Mouse (Mus musculus) thymus, postnatal 14 days (tissue): ENCODE measurements around the gene Fgd6.

ENCODE experiments used
- DNase-seq: peaks from one replicate; pipeline ENCODE4 v3.0.0; 2021

The Fgd6 gene

GRCm38 (mm10) chr10:94047024-94047423, 11.2 kb downstream of the Fgd6 start:
- DNase-seq = no peak

GRCm38 (mm10) chr10:94047845-94048559, 12.2 kb downstream of the Fgd6 start:
- DNase-seq = no peak

GRCm38 (mm10) chr10:94049121-94049520, 13.3 kb downstream of the Fgd6 start:
- DNase-seq = no peak

DNA sequence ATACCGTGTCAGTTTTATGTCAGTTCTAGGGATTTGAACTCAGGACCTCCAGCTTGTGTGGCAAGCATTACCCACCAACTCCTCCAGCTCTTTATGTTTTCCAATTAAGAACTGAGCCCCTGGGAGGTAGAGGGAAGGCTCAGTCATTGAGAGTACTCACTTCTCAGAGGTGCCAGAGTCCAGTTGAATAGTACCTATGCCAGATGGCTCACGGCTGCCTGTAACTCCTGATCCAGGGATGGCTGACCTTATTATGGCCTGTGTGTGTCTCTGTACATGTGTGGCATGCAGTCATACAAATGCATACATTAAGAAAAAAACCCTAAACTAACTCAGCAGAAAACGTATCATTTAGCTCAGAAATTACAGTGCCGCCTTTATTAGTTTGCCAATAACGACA, 14.9 kb downstream of the Fgd6 start:
- no peak for DNase-seq

DNA sequence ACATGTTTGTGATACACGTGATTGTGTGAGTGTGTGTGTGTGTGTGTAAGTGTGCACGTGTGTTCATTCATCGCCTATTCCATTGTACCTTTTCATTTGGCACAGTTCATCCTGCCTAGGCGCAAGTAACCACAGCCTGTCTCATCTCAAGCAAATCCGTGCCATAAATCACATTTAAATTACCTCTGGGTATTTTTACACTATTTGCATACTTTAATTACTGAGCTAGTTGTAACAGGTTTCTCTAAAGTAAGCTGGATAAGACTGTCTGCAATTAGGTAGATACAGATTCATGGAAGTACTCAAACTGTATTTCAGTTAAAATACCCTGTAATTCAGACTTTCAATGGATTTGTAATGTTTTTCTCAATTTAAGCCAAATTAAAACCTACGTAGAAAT, 20.7 kb downstream of the Fgd6 start:
- no peak for DNase-seq

DNA sequence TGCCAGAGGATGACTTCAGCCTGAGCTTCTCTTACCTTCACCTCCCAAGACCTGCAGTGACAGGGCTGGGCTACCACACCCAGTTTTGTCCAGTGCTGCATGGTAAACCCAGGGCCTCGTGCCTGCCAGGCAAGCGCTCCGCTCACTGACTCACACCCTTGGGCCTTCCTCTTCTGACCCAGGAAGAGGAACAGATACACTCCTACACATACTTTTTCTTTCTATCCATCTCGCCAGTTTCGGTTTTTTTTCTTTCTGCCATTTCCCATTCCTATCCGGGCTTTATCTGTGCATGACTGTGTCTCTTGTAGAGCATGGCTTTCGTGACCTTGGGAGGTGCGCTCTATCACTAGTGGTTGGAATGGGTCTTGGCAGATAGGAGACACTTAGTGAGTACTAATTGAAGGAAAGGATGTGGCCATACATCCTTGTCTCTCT, 23.8 kb downstream of the Fgd6 start:
- DNase-seq = no peak

- DNase-seq = no peak
These were observed 24.4 kb downstream of the Fgd6 start for GRCm38 (mm10) chr10:94060190-94060589.

DNA sequence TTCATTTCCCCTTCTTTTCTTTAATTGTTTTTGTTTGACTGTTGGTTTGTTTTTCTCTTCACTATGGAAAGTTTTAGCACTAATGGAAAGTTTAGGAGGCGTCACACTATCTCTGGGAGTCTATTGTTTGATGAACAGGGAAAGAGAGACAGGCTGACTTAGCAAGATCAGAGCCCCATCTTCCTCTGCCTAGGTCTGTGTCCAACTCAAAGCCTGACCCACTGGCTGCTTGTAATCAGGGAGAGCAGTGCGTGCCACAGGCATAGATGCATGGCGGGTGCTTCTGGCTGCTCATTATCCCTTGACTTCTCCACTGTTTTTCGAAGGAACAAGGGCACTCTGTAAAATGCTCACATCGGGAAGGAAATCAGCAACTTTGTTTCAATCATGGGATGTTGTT, 26.6 kb downstream of the Fgd6 start:
- DNase-seq = no peak

DNA sequence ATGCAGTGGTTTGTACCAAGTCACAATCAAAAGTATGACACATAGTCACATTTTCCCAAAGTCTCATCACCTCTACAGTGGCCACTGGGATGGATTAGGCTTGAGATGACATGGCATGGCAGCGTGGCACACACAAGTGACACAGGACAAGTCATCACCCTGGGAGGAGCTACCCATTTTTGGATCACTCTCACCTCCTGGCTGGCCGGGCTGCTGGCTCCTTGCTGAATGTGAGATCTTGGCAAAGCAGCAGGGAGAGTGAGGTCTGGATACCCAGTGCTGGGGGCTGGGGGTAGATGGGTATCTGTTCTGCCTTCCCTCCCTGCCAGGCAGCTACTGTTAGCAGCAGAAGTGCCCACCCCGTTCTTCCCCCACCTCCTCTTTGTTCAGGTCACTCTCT, 31.1 kb downstream of the Fgd6 start:
- DNase-seq = no peak

- no peak for DNase-seq
These were observed 32.9 kb downstream of the Fgd6 start for GRCm38 (mm10) chr10:94068701-94069100.

GRCm38 (mm10) chr10:94071641-94072040, 35.8 kb downstream of the Fgd6 start:
- DNase-seq = no peak

DNA sequence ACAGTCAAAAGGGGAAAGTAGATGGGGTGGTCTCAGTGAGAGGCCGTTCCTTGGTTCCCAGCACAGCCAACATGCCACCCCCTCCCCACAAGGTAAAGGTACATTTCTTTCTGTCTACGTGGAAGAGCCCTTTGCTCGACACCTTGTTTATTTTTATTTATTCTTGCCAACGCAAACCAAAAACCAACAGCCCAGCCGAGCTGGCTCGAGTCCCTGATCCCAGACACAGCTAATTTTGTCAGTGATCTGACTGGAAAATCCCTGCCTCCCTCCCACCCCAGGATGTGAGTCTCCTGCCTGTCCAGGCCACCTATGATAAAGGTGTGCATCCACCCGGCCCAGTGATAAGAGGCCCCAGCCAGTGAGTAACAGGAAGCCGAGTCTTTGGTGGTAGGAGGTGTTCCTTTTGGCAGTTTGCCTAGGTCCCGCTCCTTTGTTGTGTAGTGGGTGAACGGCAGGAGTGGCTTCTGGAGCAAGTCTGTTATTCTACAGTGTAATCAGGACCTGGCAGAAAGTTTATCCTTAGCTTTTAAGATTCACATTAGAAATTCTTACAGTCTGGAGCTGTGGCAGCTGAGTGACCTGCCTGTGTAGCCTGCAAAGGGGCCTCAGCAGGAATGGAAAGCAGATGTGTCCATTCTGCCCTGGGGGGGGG, 36.6 kb downstream of the Fgd6 start:
- DNase-seq = peak; percentile 7

DNA sequence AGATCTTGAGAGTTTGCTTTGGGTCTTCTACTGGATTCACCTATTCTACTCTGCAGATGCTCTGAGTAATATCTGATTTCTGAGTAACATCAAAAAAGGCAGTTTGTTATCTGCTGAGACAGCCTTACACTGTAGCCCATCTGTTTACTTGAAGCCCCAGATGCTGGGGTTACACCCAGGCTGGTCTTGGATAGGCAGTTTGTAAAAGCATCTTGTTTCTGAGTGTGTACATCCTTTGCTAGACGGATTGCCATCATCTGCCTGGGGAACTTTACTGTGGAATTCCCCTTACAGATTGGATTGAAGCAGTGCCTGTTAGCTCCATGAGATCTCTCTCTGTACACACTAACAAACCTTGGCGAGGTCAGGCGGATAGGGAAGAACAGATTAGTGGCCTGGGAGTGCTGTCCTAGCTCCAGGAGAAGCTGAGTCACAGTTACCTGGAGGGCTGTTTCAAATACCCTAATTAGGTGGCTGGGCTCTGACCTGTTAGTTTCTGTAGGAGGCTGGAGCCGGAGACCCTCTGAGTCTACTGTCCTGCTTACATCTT, 37.2 kb downstream of the Fgd6 start:
- DNase-seq = no peak

- no peak for DNase-seq
These were observed 41.4 kb downstream of the Fgd6 start for GRCm38 (mm10) chr10:94076966-94077825.

DNA sequence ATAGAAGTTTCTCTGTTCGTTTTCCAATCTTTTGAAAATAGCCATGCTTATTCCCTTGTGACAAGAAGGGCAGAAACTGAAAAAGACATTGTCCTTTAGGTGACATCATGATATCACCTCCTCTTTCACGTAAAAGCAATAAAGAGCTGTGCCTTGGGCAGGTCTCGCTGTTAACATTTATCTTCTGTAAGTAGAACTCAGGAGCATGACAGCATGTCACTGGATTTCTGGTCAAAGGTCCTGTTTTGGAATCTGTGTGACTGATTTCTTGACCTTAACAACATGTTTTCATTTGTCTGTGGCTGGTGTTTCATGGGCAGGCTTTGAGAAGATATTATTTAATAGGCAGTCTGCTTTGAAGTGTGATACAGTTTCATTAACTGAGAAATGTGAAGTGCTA, 44.9 kb downstream of the Fgd6 start:
- DNase-seq = no peak

GRCm38 (mm10) chr10:94082040-94082734, 46.4 kb downstream of the Fgd6 start:
- no peak for DNase-seq

DNA sequence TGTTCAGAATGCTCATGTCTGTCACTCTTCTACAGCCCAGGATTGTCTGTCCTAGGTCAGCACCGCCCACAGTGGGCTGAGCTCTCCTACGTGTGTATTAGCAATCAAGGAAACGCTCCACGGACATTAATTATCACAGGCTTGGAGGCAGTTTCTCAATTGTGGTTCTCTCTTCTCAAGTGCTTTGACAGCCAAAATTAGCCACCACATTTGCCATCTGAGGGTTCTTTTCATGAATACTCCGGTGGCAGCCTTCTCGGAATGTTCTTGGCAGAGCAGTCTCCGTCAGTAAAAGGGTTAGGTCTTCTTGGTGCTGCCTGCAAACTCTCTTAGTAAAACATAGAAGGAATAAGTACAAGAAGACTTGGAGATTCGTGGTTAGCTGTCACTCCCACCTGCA, 50.5 kb downstream of the Fgd6 start:
- DNase-seq = no peak

DNA sequence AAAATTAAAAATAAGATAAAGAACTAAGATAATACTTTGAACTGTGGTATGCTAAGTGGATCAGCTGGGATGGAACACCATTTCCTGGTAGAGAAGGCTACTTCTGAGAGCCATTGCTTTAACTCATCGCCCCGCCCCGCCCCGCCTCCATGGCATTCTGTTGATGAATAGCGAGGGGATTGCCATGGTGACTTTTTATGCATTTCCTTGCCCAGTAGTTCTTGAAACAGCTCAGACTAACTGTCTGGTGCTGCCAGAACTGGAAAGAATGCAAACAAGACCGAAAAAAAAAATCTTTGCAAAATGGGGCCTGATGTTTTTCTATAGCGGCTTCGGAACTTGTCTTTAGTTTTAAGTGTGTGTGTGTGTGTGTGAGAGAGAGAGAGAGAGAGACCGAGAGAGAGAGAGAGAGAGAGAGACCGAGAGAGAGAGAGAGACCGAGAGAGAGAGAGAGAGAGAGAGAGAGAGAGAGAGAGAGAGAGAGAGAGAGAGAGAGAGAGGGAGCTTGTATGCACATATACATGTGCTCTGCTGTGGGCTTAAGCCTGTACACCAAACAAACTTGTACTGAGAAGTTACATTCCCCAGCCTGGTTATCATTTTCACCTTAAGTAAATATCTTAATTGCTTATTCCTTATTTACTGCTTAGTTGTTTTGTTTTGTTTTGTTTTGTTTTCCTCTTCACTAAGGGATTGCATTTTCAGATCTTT, 51.7 kb downstream of the Fgd6 start:
- DNase-seq = no peak

DNA sequence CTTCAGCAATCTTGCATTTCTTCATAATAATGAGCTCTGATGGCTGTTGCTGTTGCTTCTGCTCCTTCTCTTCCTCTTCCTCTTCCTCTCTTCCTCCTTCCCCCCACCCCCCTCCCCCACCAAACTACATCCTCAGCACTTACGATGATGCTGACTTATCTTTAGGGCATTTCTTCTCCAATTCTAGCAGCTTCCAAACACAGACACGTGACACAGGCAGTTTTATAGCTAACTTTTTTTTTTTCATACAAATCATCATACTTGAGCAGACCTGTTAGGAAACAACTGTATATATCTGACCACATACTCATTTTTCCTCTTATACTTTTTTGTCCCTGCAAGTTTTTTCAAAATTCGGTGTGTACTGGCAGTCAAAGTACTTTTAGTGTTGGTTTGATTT, 54.2 kb downstream of the Fgd6 start:
- no peak for DNase-seq

DNA sequence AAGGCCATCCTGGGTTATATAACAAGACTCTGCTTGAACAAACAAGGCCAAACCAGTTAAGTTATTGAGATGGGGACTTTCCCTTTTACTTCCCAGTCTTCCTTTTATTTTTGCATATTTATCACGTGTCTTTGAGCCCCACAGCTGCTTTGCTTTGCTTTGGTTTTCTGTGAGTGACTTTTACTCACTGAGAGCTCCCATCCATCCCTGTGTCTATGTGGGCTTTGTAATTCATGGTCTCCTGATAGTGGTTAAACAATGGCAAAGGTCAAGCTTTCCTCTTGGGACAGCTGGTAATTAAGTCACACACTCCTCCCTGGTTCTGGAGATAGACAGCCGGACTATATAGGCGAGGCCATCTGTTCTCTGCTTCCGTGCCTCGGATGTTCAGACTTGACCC, 57.7 kb downstream of the Fgd6 start:
- DNase-seq = no peak

GRCm38 (mm10) chr10:94095743-94096465, 60.1 kb downstream of the Fgd6 start:
- no peak for DNase-seq
